Mouse (Mus musculus) cerebellum, adult 8-10 months (tissue): ENCODE measurements around the gene Lifr.

Experiments used
- DNase-seq: peaks from one replicate; pipeline ENCODE4 v3.0.0; 2022

Lifr gene

DNA sequence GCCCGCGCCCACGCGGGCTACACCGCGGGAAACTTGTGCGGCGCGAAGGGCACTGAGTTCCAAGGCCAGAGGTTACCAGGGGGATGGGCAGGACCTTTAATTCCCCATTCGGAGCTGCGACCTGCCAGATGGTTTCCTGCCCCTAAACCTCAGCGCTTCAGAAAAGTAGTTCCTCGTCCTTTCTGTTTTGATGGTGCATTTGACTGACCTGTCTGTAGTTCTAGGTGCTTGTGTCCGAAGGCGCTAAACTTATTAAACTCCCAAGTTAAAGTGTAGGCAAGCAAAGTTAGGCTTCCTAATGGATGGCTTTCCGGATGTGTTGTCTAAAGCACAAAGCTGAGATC lies 39.5 kb downstream of the Lifr start:
- DNase-seq: no peak

DNA sequence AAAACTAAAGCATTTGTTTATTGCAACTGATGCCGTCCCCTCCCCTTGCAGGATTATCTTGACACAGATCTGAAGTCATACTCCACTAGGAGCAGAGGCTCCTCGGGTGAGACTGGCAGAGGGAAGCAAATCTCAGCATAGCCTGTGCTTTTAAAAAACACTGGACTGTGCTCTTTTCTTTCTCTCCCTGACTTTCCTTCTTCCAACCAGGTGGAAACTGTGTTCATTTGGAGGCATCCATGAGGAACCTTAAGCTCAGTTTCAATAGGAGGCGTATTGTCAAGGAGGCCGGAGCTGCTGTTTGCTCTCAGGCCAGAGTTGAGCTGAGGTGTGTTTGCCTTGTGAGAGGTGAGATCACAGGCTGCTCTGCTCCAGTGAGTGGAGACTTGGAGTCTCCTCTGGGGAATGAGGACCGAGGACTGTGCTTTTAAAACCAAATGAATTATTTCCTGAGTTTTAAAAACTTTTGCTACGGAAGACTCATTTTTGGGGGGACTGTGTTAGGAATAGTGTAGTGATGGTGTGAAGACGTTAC lies 40.3 kb downstream of the Lifr start:
- DNase-seq: no peak

DNA sequence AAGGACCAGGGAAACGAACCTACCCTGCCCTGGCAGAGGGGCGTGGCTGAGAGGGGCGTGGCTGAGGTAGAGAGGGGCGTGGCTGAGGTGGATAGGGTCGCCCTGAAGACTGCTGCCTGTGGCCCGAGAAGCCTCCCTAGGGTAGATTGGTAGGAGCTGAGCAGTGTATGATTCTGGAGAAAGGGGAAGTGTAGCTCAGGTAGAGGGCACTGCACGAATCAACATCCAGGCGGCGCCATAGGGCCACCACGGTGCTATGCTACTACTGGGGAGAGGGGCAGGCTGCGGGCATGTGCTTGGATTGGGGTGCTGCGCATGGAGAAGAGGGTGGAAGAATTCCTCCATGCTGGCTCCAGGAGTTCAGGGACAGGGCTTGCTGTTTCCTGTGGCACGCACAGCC lies 42.3 kb downstream of the Lifr start:
- no peak for DNase-seq

DNA sequence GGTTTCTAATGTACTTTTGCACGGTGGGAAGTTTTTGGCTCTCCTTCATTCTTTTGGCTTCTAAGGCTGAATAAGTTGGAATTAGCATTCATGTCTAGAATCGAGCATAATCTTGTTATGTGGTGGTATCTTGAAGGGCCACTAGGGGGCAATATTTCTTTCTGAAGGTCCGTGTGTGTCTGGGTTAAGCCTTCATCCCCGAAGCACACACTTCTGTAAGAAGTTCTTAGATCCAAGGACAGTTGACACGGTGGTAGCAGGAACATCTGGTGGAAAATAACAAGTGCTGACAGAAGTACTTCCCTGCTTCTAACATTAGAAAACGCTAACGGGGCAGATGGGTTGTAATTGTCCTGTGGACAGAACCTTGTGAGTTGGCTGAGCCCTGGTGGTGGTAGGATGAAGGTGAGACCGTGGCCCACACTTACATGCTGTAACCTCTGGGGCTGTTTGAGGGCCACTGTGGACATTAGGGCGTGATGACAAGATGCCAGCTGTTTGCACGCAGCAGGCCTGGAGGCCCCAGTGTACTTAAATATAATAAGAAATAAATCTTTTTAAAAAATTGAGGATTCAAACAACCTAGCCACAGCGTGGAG lies 44.1 kb downstream of the Lifr start:
- DNase-seq: no peak

DNA sequence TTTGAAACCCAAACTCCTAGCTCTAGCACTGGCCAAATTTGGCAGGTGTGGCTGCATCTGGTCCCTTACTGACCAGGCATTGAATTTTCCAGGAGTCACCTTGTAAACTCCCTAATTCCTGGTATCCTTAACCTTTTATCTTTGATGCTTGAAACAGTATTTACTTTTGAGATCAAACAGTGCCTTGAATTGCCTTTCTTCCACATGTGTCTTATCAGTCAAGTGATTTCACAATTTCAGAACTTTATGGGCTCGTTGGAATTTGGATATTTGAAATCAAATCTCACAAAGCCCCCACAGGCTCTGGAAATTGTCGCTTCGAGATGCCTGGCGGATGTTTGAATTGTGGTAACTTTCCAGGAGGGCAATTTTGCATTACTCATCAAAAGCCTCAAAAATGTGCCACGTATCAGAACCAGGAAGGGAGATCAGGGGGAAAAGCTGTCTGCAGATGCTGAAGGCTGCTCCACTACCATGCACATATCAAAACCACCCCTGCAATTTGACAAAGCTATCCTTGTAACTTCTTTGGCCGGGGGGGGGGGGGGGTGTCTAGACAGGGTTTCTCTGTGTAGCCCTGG lies 45.7 kb downstream of the Lifr start:
- no peak for DNase-seq

DNA sequence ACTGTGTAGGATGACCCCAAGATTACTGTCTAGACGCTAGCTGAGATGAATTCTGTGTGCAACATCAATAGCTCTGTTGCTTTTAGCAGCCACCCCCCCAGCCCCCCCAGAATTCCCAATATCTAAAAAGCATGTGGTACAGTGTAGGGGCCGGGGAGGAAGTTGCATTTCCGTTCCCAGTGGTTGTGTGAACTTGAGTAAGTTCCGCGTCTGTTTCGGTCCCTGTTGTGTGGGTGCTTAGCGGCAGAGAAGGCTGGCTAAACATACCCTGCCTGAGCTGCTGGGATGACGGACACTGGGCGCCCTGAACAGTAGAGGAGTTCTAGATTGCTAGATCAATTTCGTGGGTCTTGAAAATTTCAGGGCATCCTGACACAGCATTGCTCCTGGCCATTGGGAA lies 46.5 kb downstream of the Lifr start:
- no peak for DNase-seq

DNA sequence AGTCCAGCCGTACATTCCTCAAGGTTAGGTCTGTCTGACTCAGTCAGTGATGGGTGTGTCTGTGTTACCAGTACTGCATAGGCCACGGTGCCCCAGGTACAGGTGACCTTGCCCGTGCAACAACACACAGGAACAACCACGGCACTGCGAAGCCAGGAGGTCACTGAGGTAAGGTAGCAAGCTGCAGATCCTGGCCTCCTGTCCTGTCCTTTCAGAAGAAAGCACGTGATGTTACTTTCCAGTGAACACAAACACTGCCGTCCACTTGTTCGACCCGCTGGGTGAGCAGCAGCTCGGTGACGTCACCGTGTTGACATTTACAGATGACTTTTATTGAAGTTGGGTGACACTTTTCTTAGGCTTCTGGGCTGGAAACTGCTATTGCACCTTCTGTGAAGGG lies 47.2 kb downstream of the Lifr start:
- DNase-seq: no peak

DNA sequence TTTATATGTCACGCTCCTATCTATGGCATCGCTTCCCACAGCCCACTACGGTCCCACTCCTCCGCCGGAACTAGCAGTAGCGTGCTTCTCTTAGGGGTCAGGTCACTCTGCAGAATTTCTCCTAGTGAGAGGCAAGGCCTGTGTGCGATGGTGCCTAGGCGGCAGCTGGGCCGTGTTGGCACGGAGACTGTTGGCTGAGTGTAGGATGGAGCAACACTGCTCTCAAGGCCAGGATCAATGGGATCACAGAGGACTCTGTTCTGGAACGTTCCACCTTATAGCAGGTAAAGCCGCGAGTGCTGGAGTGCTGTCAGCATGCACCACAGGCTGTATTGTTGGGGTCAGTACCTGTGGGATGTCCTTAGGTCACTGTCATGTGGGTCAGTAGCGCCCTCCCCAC lies 48.1 kb downstream of the Lifr start:
- DNase-seq: no peak

- DNase-seq: no peak
Observed at GRCm38 (mm10) chr15:7140322-7140721, 49.9 kb downstream of the Lifr start.

DNA sequence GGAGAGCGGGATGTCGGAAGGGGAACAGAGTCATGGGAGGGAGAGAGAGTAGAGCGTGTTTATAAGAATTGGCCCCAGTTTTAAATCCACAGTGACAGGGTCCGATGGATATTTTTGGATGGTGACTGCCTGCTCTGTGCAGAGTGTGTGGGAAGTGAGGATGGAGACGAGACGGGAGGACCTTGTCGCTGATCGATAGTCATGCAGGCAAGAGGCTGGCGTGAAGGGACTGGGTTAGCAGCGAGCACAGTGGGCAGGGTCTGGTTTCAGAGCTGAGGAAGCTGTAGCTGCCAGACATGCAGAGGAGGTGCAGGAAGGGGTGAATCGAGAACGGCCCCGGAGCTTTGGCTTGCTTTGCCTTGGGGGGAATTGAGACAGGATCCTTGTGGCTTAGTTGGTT lies 50.8 kb downstream of the Lifr start:
- no peak for DNase-seq

- no peak for DNase-seq
Observed at GRCm38 (mm10) chr15:7143689-7144170, 53.3 kb downstream of the Lifr start.

GRCm38 (mm10) chr15:7144542-7144941 lies 54.1 kb downstream of the Lifr start:
- no peak for DNase-seq

GRCm38 (mm10) chr15:7144942-7145341 lies 54.5 kb downstream of the Lifr start:
- no peak for DNase-seq

DNA sequence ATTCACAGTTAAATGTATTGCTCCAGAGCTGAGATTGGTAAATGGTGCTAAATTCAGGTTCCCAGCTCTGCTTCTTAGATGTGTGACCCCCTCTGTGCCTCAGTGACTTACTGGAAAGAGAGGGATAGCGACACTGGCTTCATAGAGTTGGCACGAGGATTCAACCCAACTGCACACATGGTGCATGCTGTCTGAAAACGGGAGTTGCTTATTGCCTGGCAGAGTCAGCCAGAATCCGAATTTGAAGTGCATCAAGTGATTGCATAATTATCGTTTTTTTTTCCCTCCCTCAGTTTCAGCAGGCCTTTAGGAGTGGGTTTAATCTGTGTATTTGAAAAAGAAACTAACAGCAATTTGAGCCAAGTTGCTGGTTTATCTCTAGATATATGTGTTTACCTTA lies 55.1 kb downstream of the Lifr start:
- DNase-seq: no peak

DNA sequence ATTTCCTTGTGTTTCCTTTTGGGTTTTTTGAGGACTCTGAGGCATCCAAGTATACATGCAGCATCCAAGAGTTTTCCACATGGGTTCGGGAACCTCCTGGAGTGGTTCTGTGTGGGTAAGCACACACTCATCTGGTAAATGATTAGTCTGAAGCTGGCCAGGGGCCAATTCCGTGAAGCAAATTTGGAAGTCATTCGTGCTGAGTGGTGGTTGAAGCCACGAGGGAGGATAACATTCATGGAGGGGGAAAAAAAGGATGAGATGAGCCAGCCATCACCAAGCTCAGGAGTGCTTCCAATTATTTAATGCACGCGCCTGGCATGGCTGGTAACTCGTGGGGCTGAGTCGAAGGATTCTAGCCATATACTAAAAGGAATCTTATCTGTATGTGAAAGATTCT lies 56.1 kb downstream of the Lifr start:
- no peak for DNase-seq

GRCm38 (mm10) chr15:7149796-7150195 lies 59.4 kb downstream of the Lifr start:
- DNase-seq: no peak

DNA sequence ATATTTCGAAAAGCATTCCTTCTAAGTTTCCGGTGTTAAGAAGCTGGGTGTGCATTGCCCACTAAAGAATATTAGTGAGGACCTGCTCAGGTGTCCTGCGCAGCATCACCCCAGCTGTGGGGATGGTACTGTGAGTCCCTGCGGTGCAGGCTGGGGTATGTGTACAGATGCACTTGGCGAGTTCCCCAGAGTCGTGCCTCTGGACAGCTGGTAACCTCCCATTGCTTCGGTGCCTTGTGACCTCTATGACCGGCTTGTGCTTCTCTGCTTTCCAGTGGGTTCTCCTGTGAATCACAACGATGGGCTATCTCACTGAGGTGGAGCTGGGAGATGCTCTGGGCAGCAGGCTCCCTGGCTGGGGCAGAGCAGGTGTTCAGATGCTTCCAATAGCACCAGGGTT lies 60.2 kb downstream of the Lifr start:
- DNase-seq: no peak

- no peak for DNase-seq
Observed at GRCm38 (mm10) chr15:7152116-7152760, 61.8 kb downstream of the Lifr start.

DNA sequence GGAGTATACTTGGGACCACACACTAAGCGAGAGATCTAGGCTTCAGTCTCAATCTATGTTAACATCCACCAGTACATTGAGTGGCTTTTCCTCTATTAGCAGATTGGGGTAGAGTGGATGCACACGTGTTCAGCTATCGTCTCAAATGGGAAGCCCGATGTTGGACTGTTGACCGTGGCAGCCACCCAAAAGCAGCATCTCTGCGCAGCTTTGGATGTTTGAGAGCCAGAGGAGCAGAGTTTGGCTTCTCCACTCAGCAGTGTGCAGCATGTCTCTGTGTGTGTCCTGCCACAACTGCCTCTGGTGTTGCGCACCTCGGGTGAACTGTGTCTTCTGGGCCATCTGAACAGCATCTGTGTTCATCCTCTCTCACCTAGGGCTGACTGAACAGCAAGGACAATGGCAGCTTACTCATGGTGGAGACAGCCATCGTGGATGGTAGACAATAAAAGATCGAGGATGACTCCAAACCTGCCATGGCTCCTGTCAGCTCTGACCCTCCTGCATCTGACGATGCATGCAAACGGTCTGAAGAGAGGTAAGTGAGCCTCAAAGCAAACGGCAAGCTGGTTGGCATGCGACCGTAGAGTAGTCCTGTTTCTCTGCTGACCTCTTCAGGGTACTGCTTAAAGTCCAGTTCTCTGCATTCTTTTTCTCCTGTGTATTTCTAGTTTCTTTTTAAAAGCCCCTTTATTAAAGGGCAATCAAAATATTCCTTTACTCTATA lies 63.8 kb downstream of the Lifr start:
- DNase-seq: no peak

- DNase-seq: no peak
Observed at GRCm38 (mm10) chr15:7154737-7155090, 64.3 kb downstream of the Lifr start.

GRCm38 (mm10) chr15:7157658-7158057 lies 67.2 kb downstream of the Lifr start:
- no peak for DNase-seq

DNA sequence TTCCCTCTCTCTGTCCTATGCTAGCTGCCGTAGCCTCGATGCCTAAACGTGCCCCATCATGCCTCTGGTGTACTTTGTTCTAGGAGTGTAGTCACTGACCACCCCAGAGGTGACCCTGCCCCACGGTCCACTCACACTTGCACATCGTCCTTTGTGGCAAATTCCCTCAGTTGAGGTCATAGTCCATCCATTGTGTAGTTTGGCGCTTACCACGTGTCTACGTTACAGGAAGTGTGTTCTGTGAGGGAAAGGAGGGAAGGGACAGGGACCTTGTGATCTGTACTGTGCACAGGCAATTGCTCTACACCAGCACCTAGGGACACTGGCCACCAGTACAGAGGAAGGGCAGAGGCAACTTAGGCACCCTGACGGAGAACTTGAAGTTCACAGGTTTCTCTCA lies 69.5 kb downstream of the Lifr start:
- no peak for DNase-seq

DNA sequence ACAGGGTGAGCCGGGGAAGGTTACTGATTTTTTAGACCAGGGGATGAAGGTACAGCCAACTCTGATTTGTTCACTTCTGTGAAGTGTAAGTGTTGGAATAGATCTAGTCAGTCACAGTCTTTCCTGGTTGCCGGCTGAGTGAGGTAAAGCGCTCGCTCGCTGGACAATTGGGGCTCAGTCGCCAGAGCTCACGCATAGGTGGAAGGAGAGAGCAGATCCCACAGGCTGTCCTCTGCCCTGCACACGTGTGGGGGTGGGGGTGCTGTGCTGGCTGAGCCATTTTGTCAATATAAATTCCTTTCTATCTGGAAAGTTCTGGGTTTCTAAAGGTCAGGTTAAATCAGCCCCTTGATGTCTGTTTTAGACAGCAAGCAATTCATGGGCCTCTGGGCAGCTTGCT lies 69.9 kb downstream of the Lifr start:
- no peak for DNase-seq

GRCm38 (mm10) chr15:7163851-7164250 lies 73.4 kb downstream of the Lifr start:
- no peak for DNase-seq
